Mouse (Mus musculus) bone marrow, adult 2 months (tissue): ENCODE measurements around the gene Mff.

Source experiments
- CTCF ChIP-seq: fragments of 200-500 bp; IDR thresholded peaks from 2 replicates; pipeline ENCODE4 v1.5.1; 2011; ENCODE audit warnings: low read length, control low read depth; ENCODE audit not compliant: control insufficient read depth, insufficient read depth
- POLR2A ChIP-seq: fragments of 200-500 bp; IDR thresholded peaks from 2 replicates; pipeline ENCODE4 v1.6.1; 2011; ENCODE audit warnings: low read depth, mild to moderate bottlenecking, control low read depth, low read length, borderline replicate concordance; ENCODE audit not compliant: control insufficient read depth

DNA sequence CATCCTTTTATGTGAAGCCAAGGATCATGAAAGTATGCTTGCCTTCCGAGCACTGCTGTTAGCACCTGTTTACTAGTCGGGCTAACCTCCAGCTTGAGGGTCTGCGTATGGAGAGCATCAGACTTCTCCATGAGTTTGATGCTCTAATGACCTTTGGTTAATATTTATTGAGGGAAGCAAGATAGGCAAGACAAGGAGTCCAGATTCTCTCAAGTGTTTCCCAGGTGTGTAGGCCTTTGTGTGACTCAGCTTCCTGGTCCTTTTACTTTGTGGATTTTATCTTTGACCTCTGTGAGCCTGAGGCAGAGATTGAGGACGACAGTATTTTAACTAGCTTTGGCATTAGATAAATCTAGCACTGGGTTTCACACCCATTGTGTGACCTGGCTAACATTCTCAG, 42.0 kb downstream of the Mff start:
- TF ChIP-seq CTCF = no peak
- no peak for TF ChIP-seq POLR2A
